Mouse (Mus musculus): Measurements from ENCODE around the gene B3galt6. TPM values are rescaled to one million over a fixed set of nuclear protein-coding genes. Genes with fewer than 3 reads are reported as not detected.

The B3galt6 gene
- total RNA-seq (2021), result 10 to 100 TPM in 1 of 2 experiments, 1 to 10 TPM in 1; 9.6 to 10.6 TPM
- long read RNA-seq, experiment 1, transcript B3galt6-201 (1 exons, 3,184 nt), result major isoform, 61 of 61 reads
- long read RNA-seq, experiment 1, partial matches to known transcripts, result 0 of 61 reads
- long read RNA-seq, experiment 1, other reads (novel, unspliced or antisense), result 0 of 61 reads
- long read RNA-seq, experiment 2, transcript B3galt6-201 (1 exons, 3,184 nt), result major isoform, 48 of 48 reads
- long read RNA-seq, experiment 2, partial matches to known transcripts, result 0 of 48 reads
- long read RNA-seq, experiment 2, other reads (novel, unspliced or antisense), result 0 of 48 reads

GRCm38 (mm10) chr4:155992241-155992905 lies at the start of gene B3galt6, which contains the start of gene Sdf4:
Gene B3galt6, minus strand, starts transcription at chr4:155992649.
Gene Sdf4, plus strand, starts transcription at chr4:155992872.
- peak; percentile 84 to 95 for DNase-seq (ENCODE audit: low spot score in 2 of 2)
- intact Hi-C loops (cut with DNase I), result no loop called here

GRCm38 (mm10) chr4:156034901-156035300 lies 42.5 kb upstream of the B3galt6 start:
- DNase-seq (ENCODE audit: low spot score in 2 of 2), result no peak
- intact Hi-C loops (cut with DNase I), result loop anchor here (5.0 kb wide), 1 partner anchor 72 kb away; the partner anchor contains the start of gene 9430015G10Rik

- intact Hi-C loops (cut with DNase I), result loop anchor here (5.0 kb wide), 1 partner anchor 73 kb away; the partner anchor contains the start of gene 9430015G10Rik
- DNase-seq (ENCODE audit: low spot score in 2 of 2), result no peak
Observed at GRCm38 (mm10) chr4:156034301-156034700, 41.9 kb upstream of the B3galt6 start.

- intact Hi-C loops (cut with DNase I), result loop anchor here (5.0 kb wide), 1 partner anchor 74 kb away; the partner anchor contains the start of gene 9430015G10Rik
- no peak for DNase-seq (ENCODE audit: low spot score in 2 of 2)
Observed at GRCm38 (mm10) chr4:156033476-156034119, 41.1 kb upstream of the B3galt6 start.

GRCm38 (mm10) chr4:156032856-156033255 lies 40.4 kb upstream of the B3galt6 start:
- intact Hi-C loops (cut with DNase I), result loop anchor here (5.0 kb wide), 1 partner anchor 74 kb away; the partner anchor contains the start of gene 9430015G10Rik
- no peak for DNase-seq (ENCODE audit: low spot score in 2 of 2)

- intact Hi-C loops (cut with DNase I), result loop anchor here (5.0 kb wide), 1 partner anchor 76 kb away; the partner anchor contains the start of gene 9430015G10Rik
- peak; percentile 80 to 84 for DNase-seq (ENCODE audit: low spot score in 2 of 2)
Observed at GRCm38 (mm10) chr4:156031593-156032391, 39.3 kb upstream of the B3galt6 start.

GRCm38 (mm10) chr4:156031255-156031592 lies 38.8 kb upstream of the B3galt6 start:
- intact Hi-C loops (cut with DNase I), result loop anchor here (5.0 kb wide), 1 partner anchor 76 kb away; the partner anchor contains the start of gene 9430015G10Rik
- DNase-seq (ENCODE audit: low spot score in 2 of 2), result no peak

- intact Hi-C loops (cut with DNase I), result loop anchor here (5.0 kb wide), 1 partner anchor 77 kb away; the partner anchor contains the start of gene 9430015G10Rik
- no peak for DNase-seq (ENCODE audit: low spot score in 2 of 2)
Observed at GRCm38 (mm10) chr4:156030651-156031118, 38.2 kb upstream of the B3galt6 start.

GRCm38 (mm10) chr4:156028580-156028979 lies 36.1 kb upstream of the B3galt6 start:
- intact Hi-C loops (cut with DNase I), result no loop called here
- DNase-seq (ENCODE audit: low spot score in 2 of 2), result no peak

GRCm38 (mm10) chr4:156026013-156026412 lies 33.6 kb upstream of the B3galt6 start, which contains the start of gene Tnfrsf18:
Gene Tnfrsf18, plus strand, starts transcription at chr4:156026164.
- peak; percentile 47 to 54 for DNase-seq (ENCODE audit: low spot score in 2 of 2)
- intact Hi-C loops (cut with DNase I), result no loop called here

- DNase-seq (ENCODE audit: low spot score in 2 of 2), result peak; percentile 20 to 59
- intact Hi-C loops (cut with DNase I), result no loop called here
Observed at GRCm38 (mm10) chr4:156024184-156024583, 31.7 kb upstream of the B3galt6 start.

GRCm38 (mm10) chr4:156023520-156023919 lies 31.1 kb upstream of the B3galt6 start:
- no peak for DNase-seq (ENCODE audit: low spot score in 2 of 2)
- intact Hi-C loops (cut with DNase I), result no loop called here

- DNase-seq (ENCODE audit: low spot score in 2 of 2), result no peak
- intact Hi-C loops (cut with DNase I), result no loop called here
Observed at GRCm38 (mm10) chr4:156021942-156022419, 29.5 kb upstream of the B3galt6 start.

GRCm38 (mm10) chr4:156021381-156021780 lies 28.9 kb upstream of the B3galt6 start:
- DNase-seq (ENCODE audit: low spot score in 2 of 2), result no peak
- intact Hi-C loops (cut with DNase I), result no loop called here

- DNase-seq (ENCODE audit: low spot score in 2 of 2), result no peak
- intact Hi-C loops (cut with DNase I), result no loop called here
Observed at GRCm38 (mm10) chr4:156019771-156020170, 27.3 kb upstream of the B3galt6 start.

GRCm38 (mm10) chr4:156014436-156014835 lies 22.0 kb upstream of the B3galt6 start:
- intact Hi-C loops (cut with DNase I), result no loop called here
- DNase-seq (ENCODE audit: low spot score in 2 of 2), result no peak

GRCm38 (mm10) chr4:156013637-156014036 lies 21.2 kb upstream of the B3galt6 start, which contains the start of gene Tnfrsf4:
Gene Tnfrsf4, plus strand, starts transcription at chr4:156013843.
- DNase-seq (ENCODE audit: low spot score in 2 of 2), result peak in 1 of 2 experiments; percentile 40
- intact Hi-C loops (cut with DNase I), result no loop called here

GRCm38 (mm10) chr4:156008369-156008768 lies 15.9 kb upstream of the B3galt6 start:
- intact Hi-C loops (cut with DNase I), result no loop called here
- no peak for DNase-seq (ENCODE audit: low spot score in 2 of 2)

GRCm38 (mm10) chr4:156004109-156004508 lies 11.7 kb upstream of the B3galt6 start:
- intact Hi-C loops (cut with DNase I), result no loop called here
- no peak for DNase-seq (ENCODE audit: low spot score in 2 of 2)

Data from left cerebral cortex, postnatal 14 days (tissue).